17 mouse cellular contexts compared by ENCODE assay signal in the genomic region with DNA sequence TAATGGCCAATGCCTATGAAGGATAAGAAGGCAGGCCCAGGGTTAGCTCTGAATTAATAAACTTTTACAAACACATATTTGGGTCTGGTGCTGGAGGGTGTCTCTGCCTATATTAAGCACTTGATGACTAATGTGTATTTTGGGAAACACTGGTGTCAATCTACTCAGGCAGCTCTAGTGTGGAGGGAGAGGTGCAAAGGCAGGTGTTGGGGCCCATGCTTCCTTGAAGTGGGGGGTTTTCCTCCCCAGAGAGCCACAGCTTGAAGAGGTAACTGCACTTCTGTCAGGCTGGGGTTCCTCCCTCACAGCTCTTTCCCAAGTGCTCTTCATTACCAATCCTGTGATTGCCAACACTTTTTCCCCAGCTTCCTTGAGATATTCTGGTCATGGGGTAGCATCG. TPM values are rescaled to one million over a fixed set of nuclear protein-coding genes. Genes with fewer than 3 reads are reported as not detected.
"Had no signal": no experiment of that assay in that cellular context is flagged by ENCODE, and none has a peak within 500 bp of the region (broad histone marks: within the 10 kb centered on the region; RNA-seq: fewer than 3 reads in every experiment).

No protein-coding gene starts in this region.

- H3K4me2 ChIP-seq: limb, embryonic 12.5 days; limb, embryonic 15.5 days; liver, embryonic 11.5 days; lung, embryonic 14.5 days; midbrain, embryonic 13.5 days had no signal

- DNase-seq: kidney, postnatal 14 days; kidney, postnatal 4 days; left cerebral cortex, postnatal 4 days; liver, postnatal 0 days; lung, embryonic 14.5 days; thymus, adult 18-20 months; thymus, postnatal 36 days had no signal

- H3K9me3 ChIP-seq: limb, embryonic 12.5 days; limb, embryonic 15.5 days; midbrain, embryonic 13.5 days had no signal

- H3K9ac ChIP-seq: limb, embryonic 12.5 days; limb, embryonic 15.5 days; liver, embryonic 14.5 days; liver, postnatal 0 days; lung, embryonic 14.5 days; midbrain, embryonic 13.5 days had no signal

- H3K36me3 ChIP-seq: limb, embryonic 12.5 days; limb, embryonic 15.5 days; midbrain, embryonic 13.5 days had no signal

- H3K27me3 ChIP-seq: limb, embryonic 12.5 days; limb, embryonic 15.5 days; midbrain, embryonic 13.5 days had no signal

- H3K4me3 ChIP-seq: limb, embryonic 12.5 days; limb, embryonic 15.5 days; midbrain, embryonic 13.5 days had no signal

- H3K27ac ChIP-seq: limb, embryonic 12.5 days; limb, embryonic 15.5 days; liver, embryonic 14.5 days; macrophage; midbrain, embryonic 13.5 days had no signal

- ATAC-seq: liver, postnatal 0 days; lung, postnatal 0 days; midbrain, embryonic 13.5 days; midbrain, embryonic 16.5 days had no signal

RNA-seq across cellular contexts. Expression of a gene that starts 20.0 kb away (rescaled TPM):
- total RNA-seq: megakaryocyte, adult 5-6 weeks; monocyte, adult 5-6 weeks had no signal
- polyA plus RNA-seq: macrophage had no signal
